Mouse (Mus musculus) layer of hippocampus, postnatal 25 days (tissue): Measurements from ENCODE around the gene Tas2r144. TPM values are rescaled to one million over a fixed set of nuclear protein-coding genes. Genes with fewer than 3 reads are reported as not detected.

Source experiments
- DNase-seq, 2 experiments: peaks; one replicate each; pipeline ENCODE4 v3.0.0; 2022; ENCODE audit warnings: mixed read lengths in 2 of 2, low spot score in 1 of 2; ENCODE audit errors: extremely low spot score in 1 of 2
- total RNA-seq, 2 experiments: library from RNA; stranded (reverse); gene quantifications; 2 replicates each; pipeline ENCODE4 v1.2.3; 2021

Gene Tas2r144
- not detected for total RNA-seq

GRCm38 (mm10) chr6:42215028-42215427 lies at the start of gene Tas2r144:
Gene Tas2r144 (plus strand): TSS chr6:42215328.
- DNase-seq: no peak

DNA sequence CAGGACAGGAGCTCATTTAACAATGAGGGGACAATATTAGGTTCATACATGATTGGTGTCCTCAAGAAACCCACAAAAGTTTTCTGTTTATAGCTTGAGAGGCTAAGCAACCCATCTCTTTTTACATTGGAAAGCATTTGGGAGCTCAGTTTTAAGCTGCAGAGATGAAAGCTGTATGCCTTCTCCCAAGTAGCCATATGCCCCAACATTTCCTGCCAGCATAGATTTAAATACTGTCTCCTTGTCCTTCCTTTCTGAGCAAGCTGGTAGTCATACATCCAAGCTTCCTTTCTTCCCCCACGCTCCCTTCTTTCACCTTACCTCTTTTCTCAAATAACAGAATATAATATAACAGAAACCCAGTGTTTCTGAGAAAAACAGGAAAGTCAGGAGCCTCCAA lies 32.7 kb upstream of the Tas2r144 start:
- DNase-seq: no peak

DNA sequence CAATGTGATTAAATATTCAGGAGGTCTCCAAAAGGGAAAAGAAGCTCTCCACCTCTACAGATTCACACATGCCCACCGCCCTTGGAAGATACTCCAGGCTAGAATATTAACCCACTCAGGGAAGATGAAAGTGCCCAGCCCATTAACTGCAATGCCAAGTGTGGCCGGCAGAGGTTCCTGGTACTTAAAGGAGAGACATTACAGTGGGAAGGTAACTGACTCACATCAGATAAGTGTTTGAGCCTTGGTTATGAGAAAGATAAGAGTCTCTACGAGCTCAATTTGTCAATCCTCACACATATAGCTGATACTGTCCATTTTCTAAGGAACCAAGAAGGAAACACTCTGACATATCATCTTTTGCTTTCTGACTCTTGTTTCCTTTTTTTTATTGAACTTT lies 28.9 kb upstream of the Tas2r144 start:
- DNase-seq: no peak

GRCm38 (mm10) chr6:42197710-42198109 lies 17.4 kb upstream of the Tas2r144 start:
- DNase-seq: no peak

DNA sequence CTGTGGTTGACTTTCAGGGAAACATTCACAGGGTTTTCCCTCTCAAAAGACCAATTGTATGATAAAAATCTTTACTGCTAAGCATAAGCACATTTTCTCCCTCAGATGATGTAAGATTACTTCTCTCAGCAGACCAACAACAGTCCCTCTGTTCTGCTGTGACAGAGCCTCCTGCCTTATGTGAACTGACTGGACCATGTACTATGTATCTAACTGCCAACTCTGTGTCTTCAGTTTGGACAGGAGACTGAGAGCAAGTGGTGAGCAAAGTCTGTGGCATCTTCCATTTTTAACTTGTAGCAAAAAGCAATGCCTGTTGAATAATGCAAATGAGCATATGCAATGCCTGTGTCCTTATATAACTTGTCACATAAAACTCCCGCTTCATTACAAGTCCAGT lies 15.6 kb upstream of the Tas2r144 start:
- DNase-seq: no peak

- no peak for DNase-seq
Observed at GRCm38 (mm10) chr6:42222286-42222685, 7.2 kb downstream of the Tas2r144 start.

- DNase-seq: no peak
Observed at GRCm38 (mm10) chr6:42225046-42225445, 9.9 kb downstream of the Tas2r144 start.

DNA sequence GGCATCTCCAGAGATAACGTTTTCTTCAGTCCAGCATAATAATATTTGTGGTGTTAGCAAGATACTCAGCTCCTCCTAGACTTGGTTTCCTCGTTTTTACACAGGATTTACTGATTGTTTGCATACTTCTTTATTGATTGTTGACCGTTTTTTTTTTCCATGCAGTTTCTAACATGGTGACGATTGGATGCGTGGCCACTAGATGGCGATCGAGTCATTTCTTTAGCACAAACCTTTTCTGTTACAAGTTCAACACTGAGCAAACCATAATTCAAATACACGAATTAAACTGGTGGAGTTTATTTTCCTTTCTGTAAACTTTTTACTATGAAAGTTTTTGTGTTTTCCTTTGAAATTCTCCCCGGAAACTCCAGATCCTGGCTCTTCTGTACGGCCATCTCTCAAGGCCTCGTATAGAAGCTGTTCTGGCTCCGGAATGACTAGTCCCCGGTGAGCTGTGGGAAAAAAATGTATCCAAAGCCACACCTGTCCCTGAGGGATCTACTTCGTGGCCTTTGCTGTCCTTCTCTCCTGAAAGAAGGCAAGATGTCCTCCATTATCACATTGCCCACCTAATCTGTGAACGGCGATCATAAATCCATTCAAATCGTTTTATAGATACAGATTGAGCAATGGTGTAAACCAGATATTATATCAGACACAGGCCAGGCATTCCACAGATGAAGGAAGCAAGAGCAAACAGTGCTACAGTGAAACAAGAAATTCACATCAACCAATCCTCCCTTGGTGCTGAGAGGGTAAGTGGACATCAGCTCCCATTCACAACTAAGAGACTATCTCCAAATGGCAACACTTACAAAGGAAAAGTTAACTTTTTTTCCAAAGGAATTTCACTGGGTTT lies 12.3 kb downstream of the Tas2r144 start:
- DNase-seq: peak; percentile 33 to 84

DNA sequence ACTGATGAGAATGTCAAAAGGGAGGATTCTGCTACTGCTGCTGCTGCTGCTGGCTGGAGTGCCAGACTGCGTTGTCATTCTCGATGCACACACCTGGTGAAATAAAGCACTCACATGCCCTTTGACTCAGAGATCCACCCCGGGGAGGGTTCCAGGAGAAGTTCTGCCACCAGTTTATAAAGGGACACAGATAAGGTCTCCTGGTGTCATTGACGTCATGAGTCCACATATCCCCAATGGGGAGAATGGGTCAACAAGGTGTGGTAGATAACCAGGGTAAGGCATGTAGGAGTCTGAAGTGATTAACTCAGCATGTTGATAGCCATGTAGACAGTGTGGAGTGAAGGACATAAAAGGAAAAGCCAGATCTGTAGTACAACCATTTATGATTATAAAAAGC lies 14.5 kb downstream of the Tas2r144 start:
- no peak for DNase-seq

GRCm38 (mm10) chr6:42231191-42231590 lies 16.1 kb downstream of the Tas2r144 start:
- DNase-seq: no peak

DNA sequence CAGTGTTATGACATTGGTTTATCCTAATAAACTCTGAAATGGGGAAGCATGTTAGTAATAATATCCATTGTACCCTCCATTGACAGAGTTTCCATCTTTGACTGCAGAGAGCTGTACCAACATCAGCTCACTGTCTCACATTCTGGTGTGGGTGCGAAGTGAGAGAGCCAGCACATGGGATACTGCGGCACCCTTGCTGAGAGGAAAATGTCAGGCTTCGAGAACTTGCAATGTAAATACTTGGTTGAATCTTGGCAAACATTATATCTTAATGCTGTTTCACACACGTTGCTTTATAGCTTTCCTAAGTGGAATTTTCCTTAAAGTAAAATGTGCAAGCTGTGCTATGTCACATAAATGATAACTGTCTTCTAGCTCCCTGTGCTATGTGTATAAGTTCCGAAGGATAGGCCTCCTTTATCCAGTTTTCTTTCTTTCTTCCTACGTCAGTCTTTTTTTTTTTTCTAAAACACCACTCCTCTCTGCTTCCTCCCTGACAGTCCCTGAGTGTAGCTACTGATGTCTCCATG lies 22.2 kb downstream of the Tas2r144 start:
- DNase-seq: no peak

GRCm38 (mm10) chr6:42241311-42242045 lies 26.4 kb downstream of the Tas2r144 start:
- DNase-seq: no peak

DNA sequence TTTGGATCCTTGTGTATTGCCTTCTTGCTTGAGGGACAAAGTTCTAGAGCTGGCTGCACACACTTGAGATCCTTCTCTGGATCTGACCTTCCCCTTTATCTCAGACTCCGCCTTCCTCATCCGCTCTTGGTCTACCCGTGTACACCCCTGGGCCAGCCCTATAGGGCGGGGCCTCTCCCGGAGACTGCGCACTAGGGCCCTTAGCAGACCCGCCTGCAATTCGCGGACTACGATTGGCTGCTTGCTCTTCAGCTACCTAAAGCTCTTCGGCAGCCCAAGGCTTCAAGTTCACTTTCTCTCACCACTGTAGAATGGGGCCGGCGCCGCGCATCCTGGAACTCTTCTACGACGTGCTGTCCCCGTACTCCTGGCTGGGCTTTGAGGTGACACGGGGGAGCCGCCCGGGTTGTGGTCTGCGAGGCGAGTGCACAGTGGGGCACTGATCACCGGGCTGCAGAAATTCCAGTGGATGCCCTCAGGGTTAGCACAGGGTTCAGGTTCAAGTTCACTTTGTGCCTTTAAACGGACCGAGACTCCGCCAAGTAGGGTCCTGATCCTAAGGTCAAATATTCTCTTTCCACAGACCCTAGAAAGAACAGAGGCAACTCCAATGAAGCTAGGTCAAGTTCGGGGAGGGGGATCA lies 30.7 kb downstream of the Tas2r144 start, which contains the start of gene Gstk1:
Gstk1 (plus strand) TSS at position 225 of the 643 bp plus-strand sequence.
- DNase-seq: peak; percentile 24 to 51

GRCm38 (mm10) chr6:42247173-42247572 lies 32.0 kb downstream of the Tas2r144 start:
- DNase-seq: no peak

DNA sequence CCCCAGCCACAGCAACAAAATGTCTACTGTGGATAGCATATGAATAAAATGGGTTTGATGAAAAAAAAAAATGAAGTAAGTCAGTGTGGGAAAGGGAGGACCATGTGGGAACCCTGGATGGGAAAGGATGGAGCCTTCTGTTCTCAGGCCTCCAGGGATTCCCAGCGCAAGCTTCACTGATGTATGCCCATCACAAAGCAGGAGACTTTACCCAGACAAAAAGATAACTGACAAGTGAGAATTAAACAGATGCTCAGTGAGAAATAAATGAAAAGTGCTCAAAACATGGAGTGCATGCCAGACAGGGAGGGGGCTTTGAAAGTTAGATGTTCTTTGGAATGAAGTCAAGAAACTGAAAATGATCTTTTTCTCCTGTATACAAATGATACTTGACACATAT lies 32.9 kb downstream of the Tas2r144 start:
- no peak for DNase-seq

GRCm38 (mm10) chr6:42251791-42252190 lies 36.7 kb downstream of the Tas2r144 start:
- no peak for DNase-seq

GRCm38 (mm10) chr6:42253103-42253502 lies 38.0 kb downstream of the Tas2r144 start:
- DNase-seq: no peak

GRCm38 (mm10) chr6:42257303-42257863 lies 42.3 kb downstream of the Tas2r144 start:
- DNase-seq: peak in 1 of 2 experiments; percentile 52

GRCm38 (mm10) chr6:42260430-42260829 lies 45.3 kb downstream of the Tas2r144 start:
- DNase-seq: no peak

DNA sequence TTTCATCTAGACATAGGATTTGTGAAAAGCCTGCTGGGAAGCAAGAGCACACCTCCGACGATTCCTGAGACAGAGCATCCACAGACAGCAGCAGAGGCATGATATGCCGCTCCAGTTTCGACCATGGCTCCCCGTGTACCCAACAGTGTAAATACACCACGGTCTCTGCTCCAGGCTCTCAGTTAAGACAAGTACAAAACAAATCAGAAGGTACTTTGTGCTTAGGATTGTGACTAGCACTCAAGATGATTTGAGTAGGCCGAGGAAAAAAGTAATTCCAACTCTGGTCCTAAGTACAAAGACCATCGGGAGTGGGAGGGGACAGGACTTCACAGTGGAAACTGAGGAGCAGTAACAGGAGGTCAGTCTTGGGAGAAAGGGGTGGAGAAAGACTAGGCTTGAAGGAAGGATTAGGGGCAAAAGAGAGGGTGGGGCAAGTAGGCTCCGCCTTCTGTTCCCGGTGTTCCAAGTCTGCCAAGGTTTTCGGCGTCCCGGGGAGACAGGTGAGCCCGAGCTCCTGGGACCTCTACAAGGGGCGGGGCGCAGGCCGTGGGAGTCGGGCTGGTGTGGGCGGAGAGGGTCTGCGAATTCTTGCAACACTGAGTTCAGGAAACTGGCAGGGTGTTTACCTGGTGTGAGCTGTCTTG lies 46.5 kb downstream of the Tas2r144 start, which contains the start of gene Tmem139:
Tmem139 (plus strand) TSS at position 447 of the 647 bp plus-strand sequence.
- no peak for DNase-seq
